Comparison of ENCODE assay signal across 8 mouse cellular contexts in genomic region chr2:163204548-163205261, GRCm38 (mm10). TPM values are rescaled to one million over a fixed set of nuclear protein-coding genes. Genes with fewer than 3 reads are reported as not detected.
DNase-seq lines count a peak whose midpoint lies in the region; ATAC-seq and TF ChIP-seq lines count a peak whose summit lies in the region.

No protein-coding gene starts in this region.

- peak overlapping the region; percentile 88 for H3K4me2 ChIP-seq in heart, postnatal 0 days (ENCODE audit: low read depth, low read length)
- H3K4me2 ChIP-seq in liver, embryonic 13.5 days, result peak overlapping the region; percentile 72
- peak overlapping the region; percentile 73 for H3K4me2 ChIP-seq in neural tube, embryonic 13.5 days

- 5% methylated on average over 42 of the region's 45 CpGs for WGBS in kidney, adult 2 months
- WGBS in heart, postnatal 0 days, result 2% methylated on average over 36 of the region's 45 CpGs
- WGBS in liver, embryonic 13.5 days (ENCODE audit: insufficient replicate concordance), result 4% methylated on average over 44 of the region's 45 CpGs
- WGBS in neural tube, embryonic 13.5 days, result 1% methylated on average over 44 of the region's 45 CpGs

- TF ChIP-seq CTCF in kidney, adult 2 months (conservative IDR thresholded peaks at IDR 0.05; ENCODE audit: insufficient read depth, insufficient read length, low read depth, low read length), result no peak
- TF ChIP-seq CTCF in heart, postnatal 0 days (IDR thresholded peaks at IDR 0.05; ENCODE audit: low read depth), result no peak

- no peak for DNase-seq in kidney, adult 2 months
- DNase-seq in kidney, adult 8-10 months, result no peak
- peak; percentile 56 for DNase-seq in embryo, embryonic 10 days (ENCODE audit: low spot score)
- no peak for DNase-seq in heart, postnatal 0 days (ENCODE audit: low spot score)
- DNase-seq in liver, embryonic 13.5 days, result no peak
- DNase-seq in cerebellum, adult 9-10 months, result no peak
- no peak for DNase-seq in spleen, postnatal 10 days (ENCODE audit: low spot score in 2 of 2)

- H3K9ac ChIP-seq in heart, postnatal 0 days (replicated peaks; ENCODE audit: low read depth, low read length), result peak overlapping the region; percentile 37
- H3K9ac ChIP-seq in liver, embryonic 13.5 days, result no peak overlapping the region
- H3K9ac ChIP-seq in neural tube, embryonic 13.5 days, result peak overlapping the region; percentile 81

- peak overlapping the region; percentile 43; the same call in 1 of the 2 replicates for H3K4me3 ChIP-seq in kidney, adult 2 months (ENCODE audit: insufficient read depth, low read depth, low read length)
- H3K4me3 ChIP-seq in heart, postnatal 0 days (ENCODE audit: low read depth, low read length), result peak overlapping the region; percentile 58
- H3K4me3 ChIP-seq in liver, embryonic 13.5 days (replicated peaks), result peak overlapping the region; percentile 54
- peak overlapping the region; percentile 52 for H3K4me3 ChIP-seq in neural tube, embryonic 13.5 days

- H3K4me1 ChIP-seq in kidney, adult 2 months (ENCODE audit: control insufficient read depth, insufficient read depth, low read length), result no peaks in the 10 kb centered on the region
- H3K4me1 ChIP-seq in heart, postnatal 0 days (ENCODE audit: control insufficient read depth, insufficient read depth), result peaks cover 7% of the 10 kb centered on the region
- peaks cover 21% of the 10 kb centered on the region for H3K4me1 ChIP-seq in liver, embryonic 13.5 days (replicated peaks)
- H3K4me1 ChIP-seq in neural tube, embryonic 13.5 days (replicated peaks), result peaks cover 44% of the 10 kb centered on the region

- no peak for ATAC-seq in heart, postnatal 0 days (ENCODE audit: insufficient read depth, low read depth)
- no peak for ATAC-seq in liver, embryonic 13.5 days (ENCODE audit: low read depth)
- peak; percentile 40; the same call in 1 of the 2 replicates for ATAC-seq in neural tube, embryonic 13.5 days (ENCODE audit: low read depth)

- 0 out of 2 replicates have a peak, but pooled peaks cover 5% of the 10 kb centered on the region for H3K9me3 ChIP-seq in heart, postnatal 0 days (replicated peaks; ENCODE audit: control insufficient read depth, low read length)
- H3K9me3 ChIP-seq in liver, embryonic 13.5 days (replicated peaks), result no peaks in the 10 kb centered on the region
- H3K9me3 ChIP-seq in neural tube, embryonic 13.5 days, result peaks cover 10% of the 10 kb centered on the region

- H3K27ac ChIP-seq in kidney, adult 2 months (ENCODE audit: insufficient read depth, low read depth, low read length), result no peak overlapping the region
- no peak overlapping the region for H3K27ac ChIP-seq in heart, postnatal 0 days (ENCODE audit: low read depth)
- H3K27ac ChIP-seq in liver, embryonic 13.5 days, result no peak overlapping the region
- H3K27ac ChIP-seq in neural tube, embryonic 13.5 days (replicated peaks), result peak overlapping the region; percentile 64; the same call in 1 of the 2 replicates

- no peak for TF ChIP-seq EP300 in heart, postnatal 0 days (IDR thresholded peaks at IDR 0.05; ENCODE audit: low read depth)

- H3K27me3 ChIP-seq in kidney, adult 2 months (replicated peaks; ENCODE audit: control insufficient read depth, insufficient read depth, low read length), result peaks cover 8% of the 10 kb centered on the region
- H3K27me3 ChIP-seq in heart, postnatal 0 days (ENCODE audit: control insufficient read depth, insufficient read depth, low read length), result peaks cover 30% of the 10 kb centered on the region
- peaks cover 64% of the 10 kb centered on the region for H3K27me3 ChIP-seq in liver, embryonic 13.5 days
- peaks cover 65% of the 10 kb centered on the region for H3K27me3 ChIP-seq in neural tube, embryonic 13.5 days

- TF ChIP-seq POLR2A in kidney, adult 2 months (IDR thresholded peaks at IDR 0.05; ENCODE audit: low read depth, low read length), result no peak

- no peaks in the 10 kb centered on the region for H3K36me3 ChIP-seq in kidney, adult 2 months (ENCODE audit: control insufficient read depth, insufficient read depth, low read length)
- no peaks in the 10 kb centered on the region for H3K36me3 ChIP-seq in heart, postnatal 0 days (replicated peaks; ENCODE audit: control insufficient read depth, insufficient read depth, low read length)
- no peaks in the 10 kb centered on the region for H3K36me3 ChIP-seq in liver, embryonic 13.5 days
- H3K36me3 ChIP-seq in neural tube, embryonic 13.5 days, result no peaks in the 10 kb centered on the region

RNA-seq across cellular contexts. Expression of gene Tox2, which starts 1.8 kb away (rescaled TPM):
- polyA plus RNA-seq in kidney, adult 2 months (2012; rRNA removed), result 0.46 and 1.4 TPM in 2 replicates
- total RNA-seq in heart, postnatal 0 days (2014; rRNA removed; ENCODE audit: low replicate concordance), result 0.19 and 1.0 TPM in 2 replicates
- polyA plus RNA-seq in heart, postnatal 0 days (2015; fragmentation: Nextera tagmentation; extraction: Ambion mirVana), result 1.2 and 1.7 TPM in 2 replicates
- 0.36 and 0.82 TPM in 2 replicates for polyA plus RNA-seq in liver, embryonic 13.5 days (2015; fragmentation: Nextera tagmentation; extraction: Ambion mirVana)
- 22.0 and 22.7 TPM in 2 replicates for polyA plus RNA-seq in neural tube, embryonic 13.5 days (2015; fragmentation: Nextera tagmentation; extraction: Ambion mirVana)
